Mouse (Mus musculus): ENCODE data around the gene Hspa1l. TPM values are rescaled to one million over a fixed set of nuclear protein-coding genes. Genes with fewer than 3 reads are reported as not detected.
A peak's percentile ranks its signal among the peaks of the same experiment; 100 is the strongest.

Gene Hspa1l
- polyA plus RNA-seq, 1 experiment from 2014 or later: 0.16 TPM

DNA sequence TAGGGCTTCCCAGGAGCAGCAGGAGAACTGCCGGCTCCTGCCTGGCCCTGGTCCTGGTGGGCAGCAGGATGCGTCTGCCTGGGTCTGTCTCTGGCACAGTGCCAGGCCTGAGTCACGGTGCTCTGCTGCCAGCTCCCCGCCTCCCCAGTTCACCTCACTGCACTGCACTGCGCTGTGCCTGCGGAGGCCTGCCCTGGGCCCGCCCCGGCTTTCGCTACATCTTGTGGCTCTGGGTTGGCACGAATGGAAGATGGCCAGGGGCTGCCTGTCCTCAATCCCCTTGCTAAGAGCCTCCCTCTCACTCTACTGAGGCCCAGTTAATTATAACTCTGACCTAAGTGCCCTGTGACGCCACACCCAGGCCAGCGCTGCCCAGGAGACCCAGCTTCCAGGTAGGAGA, 43.9 kb downstream of the Hspa1l start, which contains the start of gene Vwa7:
Vwa7 (plus strand) TSS at position 204 of the 400 bp plus-strand sequence.
- no peaks in the 10 kb centered on the region for H3K9me3 ChIP-seq
- 58% methylated on average over 12 of the region's 12 CpGs for WGBS
- peaks cover 17% of the 10 kb centered on the region for H3K4me1 ChIP-seq (replicated peaks)
- H3K36me3 ChIP-seq: peaks cover 48% of the 10 kb centered on the region
- H3K4me3 ChIP-seq (replicated peaks): no peak within 1 kb of the TSS
- H3K27me3 ChIP-seq (replicated peaks): no peaks in the 10 kb centered on the region
- 0 out of 2 replicates have a peak within 1 kb of the TSS, but pooled peaks have one; percentile 22 for H3K27ac ChIP-seq
- H3K4me2 ChIP-seq (replicated peaks): no peak within 1 kb of the TSS
- peak within 1 kb of the TSS; percentile 20; the same call in 1 of the 2 replicates for H3K9ac ChIP-seq
- ATAC-seq: peak; percentile 57

DNA sequence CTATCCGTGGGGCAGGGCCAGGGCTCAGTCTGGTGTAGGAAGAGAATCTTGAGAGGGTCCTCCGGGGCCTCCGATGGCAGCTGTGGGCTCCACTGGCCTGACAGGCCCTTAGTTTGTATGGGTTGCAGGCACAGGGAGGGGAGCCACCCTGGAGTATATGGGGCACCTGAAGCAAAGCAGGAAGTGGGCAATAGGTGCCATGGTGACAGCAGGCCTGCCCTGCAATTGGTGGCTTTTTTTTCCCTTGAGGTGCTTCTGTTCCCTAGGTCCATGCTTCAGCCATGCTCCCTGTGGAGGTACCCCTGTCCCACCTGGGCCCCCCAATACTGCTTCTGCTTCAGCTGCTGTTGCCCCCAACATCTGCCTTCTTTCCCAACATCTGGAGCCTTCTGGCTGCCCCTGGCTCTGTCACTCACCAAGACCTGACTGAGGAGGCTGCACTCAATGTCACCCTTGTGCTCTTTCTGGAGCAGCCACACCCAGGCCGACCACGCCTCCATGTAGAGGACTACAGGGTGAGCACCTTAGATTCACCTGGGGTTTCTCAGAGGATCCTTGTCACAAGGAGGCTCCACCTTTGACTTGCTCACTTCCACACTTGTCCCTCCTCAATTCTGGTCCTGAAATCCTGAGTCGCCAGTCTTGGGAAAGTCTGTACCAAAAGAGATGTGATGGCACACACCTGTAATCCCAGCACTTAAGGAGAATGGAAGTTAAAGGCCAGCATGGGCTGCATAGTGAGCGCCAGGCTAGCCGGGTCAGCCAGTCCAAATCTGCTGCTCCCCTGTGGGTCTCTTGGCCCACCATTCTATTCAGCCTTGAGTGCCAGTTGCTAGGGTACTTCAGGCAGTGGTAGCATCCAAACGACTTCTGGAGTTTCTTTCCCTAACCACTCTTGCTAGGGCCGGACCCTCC, 44.5 kb downstream of the Hspa1l start:
- H3K36me3 ChIP-seq: peaks cover 43% of the 10 kb centered on the region
- no peak overlapping the region for H3K4me2 ChIP-seq (replicated peaks)
- H3K9ac ChIP-seq: 0 out of 2 replicates have a peak overlapping the region, but pooled peaks have one; percentile 20
- no peaks in the 10 kb centered on the region for H3K27me3 ChIP-seq (replicated peaks)
- ATAC-seq: peak; percentile 0; the same call in 1 of the 2 replicates
- H3K4me1 ChIP-seq (replicated peaks): peaks cover 20% of the 10 kb centered on the region
- H3K27ac ChIP-seq: 0 out of 2 replicates have a peak overlapping the region, but pooled peaks have one; percentile 22
- no peaks in the 10 kb centered on the region for H3K9me3 ChIP-seq
- H3K4me3 ChIP-seq (replicated peaks): no peak overlapping the region
- 75% methylated on average over 10 of the region's 10 CpGs for WGBS

DNA sequence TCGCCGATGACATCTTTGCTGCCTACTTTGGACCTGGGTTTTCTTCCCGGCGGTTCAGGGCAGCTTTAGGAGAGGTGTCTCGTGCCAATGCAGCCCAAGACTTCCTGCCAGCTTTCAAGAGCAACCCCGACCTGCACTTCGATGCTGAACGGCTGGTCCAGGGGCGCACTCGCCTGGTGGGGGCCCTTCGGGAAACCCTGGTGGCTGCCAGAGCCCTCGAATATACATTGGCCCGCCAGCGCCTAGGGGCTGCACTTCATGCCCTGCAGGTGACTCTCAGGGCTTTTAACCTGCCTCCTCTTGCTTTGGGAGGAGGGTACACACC, 45.2 kb downstream of the Hspa1l start:
- Histone ChIP-seq H3K4me3 (replicated peaks) (no peak overlapping the region), H3K27me3 (replicated peaks) (no peaks in the 10 kb centered on the region), H3K36me3 (peaks cover 36% of the 10 kb centered on the region), H3K27ac (no peak overlapping the region), H3K9ac (no peak overlapping the region), H3K4me2 (replicated peaks) (no peak overlapping the region), H3K4me1 (replicated peaks) (peaks cover 20% of the 10 kb centered on the region), H3K9me3 (no peaks in the 10 kb centered on the region)
- WGBS: 72% methylated on average over 14 of the region's 14 CpGs
- no peak for ATAC-seq

DNA sequence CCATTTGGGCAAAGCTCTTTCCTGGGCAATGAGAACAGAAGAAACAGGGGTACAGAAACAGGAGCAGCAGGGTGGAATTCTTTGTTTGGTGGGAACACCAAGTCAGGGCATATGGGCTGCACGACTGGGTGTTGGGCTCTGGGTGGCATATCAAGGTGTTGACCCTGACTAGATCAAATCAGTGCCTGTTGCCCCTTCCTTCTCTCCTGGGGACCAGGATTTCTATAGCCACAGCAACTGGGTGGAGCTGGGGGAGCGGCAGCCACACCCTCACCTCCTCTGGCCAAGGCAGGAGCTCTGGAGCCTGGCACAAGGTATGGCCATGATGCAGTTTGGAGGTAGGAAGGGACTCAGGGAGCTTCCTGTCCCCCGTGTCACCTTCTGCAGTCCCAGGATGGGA, 45.7 kb downstream of the Hspa1l start:
- Histone ChIP-seq H3K9me3 (no peaks in the 10 kb centered on the region), H3K27me3 (replicated peaks) (no peaks in the 10 kb centered on the region), H3K9ac (no peak overlapping the region), H3K4me3 (replicated peaks) (no peak overlapping the region), H3K4me1 (replicated peaks) (peaks cover 20% of the 10 kb centered on the region), H3K36me3 (peaks cover 32% of the 10 kb centered on the region), H3K4me2 (replicated peaks) (no peak overlapping the region), H3K27ac (no peak overlapping the region)
- WGBS: 74% methylated on average over 3 of the region's 3 CpGs
- ATAC-seq: no peak

DNA sequence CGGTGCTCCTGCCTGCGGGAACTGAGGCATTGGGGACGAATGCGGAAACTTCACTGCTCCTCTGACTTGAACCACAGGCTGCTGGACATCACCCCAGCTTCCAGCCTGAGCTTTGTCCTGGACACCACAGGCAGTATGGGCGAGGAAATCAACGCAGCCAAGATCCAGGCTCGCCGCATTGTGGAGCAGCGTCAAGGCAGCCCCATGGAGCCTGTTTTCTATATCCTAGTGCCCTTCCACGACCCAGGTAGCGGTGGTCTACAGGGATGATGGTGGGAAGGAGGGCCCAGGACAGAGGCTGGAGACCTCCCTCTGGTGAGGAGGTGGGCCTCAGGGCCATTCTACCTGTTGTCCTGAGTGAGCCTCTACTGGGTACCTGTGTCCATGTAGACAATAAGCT, 47.4 kb downstream of the Hspa1l start:
- no peak overlapping the region for H3K4me2 ChIP-seq (replicated peaks)
- H3K4me3 ChIP-seq (replicated peaks): no peak overlapping the region
- no peak overlapping the region for H3K27ac ChIP-seq
- peaks cover 34% of the 10 kb centered on the region for H3K4me1 ChIP-seq (replicated peaks)
- no peak overlapping the region for H3K9ac ChIP-seq
- H3K9me3 ChIP-seq: no peaks in the 10 kb centered on the region
- no peak for ATAC-seq
- no peaks in the 10 kb centered on the region for H3K27me3 ChIP-seq (replicated peaks)
- H3K36me3 ChIP-seq: peaks cover 15% of the 10 kb centered on the region
- 81% methylated on average over 11 of the region's 11 CpGs for WGBS

DNA sequence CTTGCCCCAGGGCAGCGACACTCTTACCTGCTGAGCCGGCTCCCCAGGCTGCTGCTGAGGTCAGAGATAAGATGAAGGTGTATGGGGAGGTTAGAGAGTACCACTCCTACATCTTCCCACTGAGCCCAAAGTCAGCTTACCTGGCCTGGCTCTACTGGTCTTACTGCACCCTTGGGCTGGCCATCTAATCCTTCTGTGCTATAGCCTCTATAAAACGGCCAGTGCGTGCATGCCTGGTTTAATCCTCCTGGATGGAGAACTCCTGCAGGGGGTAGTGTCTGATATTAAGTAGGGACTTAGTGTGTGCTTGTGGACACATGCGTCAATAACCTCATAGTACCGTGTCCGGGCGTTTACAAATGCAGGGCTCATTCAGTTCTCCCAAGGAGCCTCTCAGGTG, 48.0 kb downstream of the Hspa1l start:
- no peak for ATAC-seq
- 84% methylated on average over 8 of the region's 8 CpGs for WGBS
- no peak overlapping the region for H3K9ac ChIP-seq
- H3K4me2 ChIP-seq (replicated peaks): no peak overlapping the region
- H3K27me3 ChIP-seq (replicated peaks): no peaks in the 10 kb centered on the region
- H3K36me3 ChIP-seq: peaks cover 8% of the 10 kb centered on the region
- H3K4me3 ChIP-seq (replicated peaks): no peak overlapping the region
- H3K9me3 ChIP-seq: no peaks in the 10 kb centered on the region
- no peak overlapping the region for H3K27ac ChIP-seq
- H3K4me1 ChIP-seq (replicated peaks): peaks cover 38% of the 10 kb centered on the region

DNA sequence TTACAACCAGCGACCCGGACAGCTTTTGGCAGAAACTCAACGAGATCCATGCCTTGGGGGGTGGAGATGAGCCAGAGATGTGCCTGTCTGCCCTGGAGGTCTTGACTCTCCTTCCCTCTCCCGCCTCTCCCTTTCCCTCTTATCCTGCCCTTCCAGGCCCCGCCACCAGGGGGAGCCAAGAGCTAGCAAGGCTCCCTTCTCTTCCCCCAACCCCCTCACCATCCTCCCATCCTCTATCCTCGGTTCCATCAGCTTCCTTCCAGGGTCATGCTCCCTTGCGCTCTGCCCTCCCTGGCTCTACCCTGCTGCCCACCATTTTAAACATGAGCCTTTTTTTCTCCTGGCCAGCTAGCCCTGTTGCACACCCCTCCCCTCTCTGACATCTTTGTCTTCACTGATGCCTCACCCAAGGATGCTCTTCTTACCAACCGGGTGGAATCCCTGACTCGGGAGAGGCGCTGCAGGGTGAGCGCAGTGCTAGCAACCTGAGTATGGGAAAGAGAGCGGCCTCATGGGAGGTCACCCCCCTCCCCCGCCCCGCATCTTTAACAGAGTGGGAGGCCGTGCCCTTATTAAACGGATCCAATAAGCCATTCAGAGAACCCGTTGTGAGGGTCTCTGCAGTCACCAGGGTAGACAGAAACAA, 48.8 kb downstream of the Hspa1l start:
- peaks cover 1% of the 10 kb centered on the region; the same call in 1 of the 2 replicates for H3K36me3 ChIP-seq
- peaks cover 39% of the 10 kb centered on the region for H3K4me1 ChIP-seq (replicated peaks)
- no peaks in the 10 kb centered on the region for H3K27me3 ChIP-seq (replicated peaks)
- H3K27ac ChIP-seq: no peak overlapping the region
- H3K4me2 ChIP-seq (replicated peaks): peak overlapping the region; percentile 35
- ATAC-seq: peak; percentile 24
- H3K9me3 ChIP-seq: no peaks in the 10 kb centered on the region
- no peak overlapping the region for H3K9ac ChIP-seq
- H3K4me3 ChIP-seq (replicated peaks): no peak overlapping the region
- WGBS: 14% methylated on average over 17 of the region's 17 CpGs

DNA sequence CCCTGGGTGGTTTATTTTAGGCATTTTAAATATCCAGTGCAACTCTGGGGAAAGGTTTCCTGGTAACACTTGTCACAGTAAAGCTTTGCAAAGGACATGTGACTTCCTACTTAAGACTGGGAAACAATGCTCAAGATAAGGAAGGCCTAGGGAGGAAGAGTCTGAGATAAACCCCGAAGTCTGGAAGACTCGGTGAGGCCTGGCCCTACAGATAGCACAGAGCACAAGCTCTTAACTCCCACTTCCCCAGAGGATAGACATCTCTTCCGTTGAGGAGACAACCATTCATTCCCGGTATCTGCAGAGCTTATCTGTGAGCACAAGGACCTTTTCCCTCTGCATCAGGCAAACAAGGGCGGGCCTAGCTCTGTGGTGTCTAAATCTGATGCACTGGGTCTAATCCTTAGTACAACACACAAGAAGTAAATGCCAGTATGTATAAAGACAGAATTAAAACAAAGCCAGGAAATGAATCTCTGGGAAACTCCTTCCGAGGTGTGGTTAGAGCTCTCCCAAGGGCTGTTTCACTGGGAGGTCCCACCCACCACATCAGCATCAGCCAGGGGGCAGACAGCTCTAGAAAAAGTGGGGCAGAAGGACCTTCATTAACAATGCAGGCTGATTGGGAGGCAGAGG, 49.5 kb downstream of the Hspa1l start:
- H3K4me3 ChIP-seq (replicated peaks): no peak overlapping the region
- H3K27me3 ChIP-seq (replicated peaks): no peaks in the 10 kb centered on the region
- 41% methylated on average over 6 of the region's 6 CpGs for WGBS
- peaks cover 36% of the 10 kb centered on the region for H3K4me1 ChIP-seq (replicated peaks)
- H3K36me3 ChIP-seq: no peaks in the 10 kb centered on the region
- peak; percentile 39; the same call in 1 of the 2 replicates for ATAC-seq
- H3K4me2 ChIP-seq (replicated peaks): no peak overlapping the region
- no peak overlapping the region; the same call in 1 of the 2 replicates for H3K27ac ChIP-seq
- no peaks in the 10 kb centered on the region for H3K9me3 ChIP-seq
- no peak overlapping the region for H3K9ac ChIP-seq

DNA sequence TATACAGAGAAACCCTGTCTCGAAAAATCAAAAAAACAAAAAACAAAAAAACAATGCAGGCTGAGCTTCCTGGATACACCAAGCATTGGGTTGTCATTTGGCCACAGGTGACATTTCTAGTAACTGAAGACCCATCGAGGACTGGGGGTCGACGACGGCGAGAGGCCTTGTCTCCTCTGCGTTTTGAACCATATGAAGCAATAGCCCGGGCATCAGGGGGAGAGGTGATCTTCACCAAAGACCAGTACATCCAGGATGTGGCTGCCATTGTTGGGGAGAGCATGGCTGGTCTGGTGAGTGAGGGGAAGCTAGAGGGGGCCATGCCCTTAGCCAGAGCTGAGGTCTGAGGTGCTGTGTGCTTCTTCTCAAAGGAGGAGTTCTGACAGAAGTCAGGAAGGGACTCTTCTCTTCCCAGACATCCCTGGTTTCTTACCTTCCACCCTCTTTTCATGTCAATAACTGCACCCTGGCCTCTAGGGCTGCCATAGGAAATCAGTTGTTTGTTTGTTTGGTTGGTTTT, 50.1 kb downstream of the Hspa1l start:
- ATAC-seq: no peak
- H3K4me1 ChIP-seq (replicated peaks): peaks cover 37% of the 10 kb centered on the region
- no peak overlapping the region for H3K4me3 ChIP-seq (replicated peaks)
- H3K9me3 ChIP-seq: no peaks in the 10 kb centered on the region
- no peak overlapping the region for H3K4me2 ChIP-seq (replicated peaks)
- 94% methylated on average over 8 of the region's 8 CpGs for WGBS
- H3K27ac ChIP-seq: no peak overlapping the region
- H3K36me3 ChIP-seq: no peaks in the 10 kb centered on the region
- no peak overlapping the region for H3K9ac ChIP-seq
- no peaks in the 10 kb centered on the region for H3K27me3 ChIP-seq (replicated peaks)

DNA sequence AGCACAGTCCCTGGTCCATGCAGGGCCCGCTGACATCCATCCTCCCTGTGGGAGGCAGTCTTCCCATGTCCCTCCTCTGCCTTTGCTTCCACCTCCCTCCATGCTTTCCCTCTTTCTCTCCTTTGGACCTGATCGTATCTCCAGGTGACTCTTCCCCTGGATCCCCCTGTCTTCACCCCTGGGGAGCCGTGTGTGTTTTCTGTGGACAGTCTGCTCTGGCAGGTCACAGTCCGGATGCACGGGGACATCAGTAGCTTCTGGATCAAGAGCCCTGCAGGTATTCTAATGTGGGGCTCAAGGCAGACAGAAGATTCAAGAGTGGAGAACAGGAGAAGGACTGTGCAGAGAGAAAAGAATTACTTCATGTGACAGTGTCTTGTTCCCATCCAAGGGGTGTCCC, 50.7 kb downstream of the Hspa1l start:
- Histone ChIP-seq H3K27me3 (replicated peaks) (no peaks in the 10 kb centered on the region), H3K9ac (no peak overlapping the region), H3K36me3 (no peaks in the 10 kb centered on the region), H3K9me3 (no peaks in the 10 kb centered on the region), H3K4me3 (replicated peaks) (no peak overlapping the region), H3K4me1 (replicated peaks) (peaks cover 39% of the 10 kb centered on the region), H3K4me2 (replicated peaks) (no peak overlapping the region), H3K27ac (no peak overlapping the region)
- WGBS: 86% methylated on average over 5 of the region's 5 CpGs
- ATAC-seq: no peak

DNA sequence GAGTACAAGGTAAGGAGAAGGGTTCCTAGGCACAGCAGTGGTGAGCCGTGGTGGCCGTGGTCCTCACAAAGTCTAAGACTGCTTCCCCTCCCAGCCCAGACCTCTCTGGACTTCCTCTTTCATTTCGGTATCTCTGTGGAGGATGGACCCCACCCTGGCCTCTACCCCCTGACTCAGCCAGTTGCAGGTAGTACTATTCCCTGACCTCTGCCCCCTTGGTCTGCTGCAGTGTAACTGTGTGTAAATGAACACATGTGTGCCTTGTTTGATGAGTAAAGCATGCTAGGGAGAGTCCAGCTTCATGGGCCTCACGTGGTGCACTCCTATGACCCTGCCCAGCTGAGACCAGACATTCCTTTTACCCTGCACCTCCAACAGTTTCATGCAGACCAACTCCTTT, 51.3 kb downstream of the Hspa1l start:
- Histone ChIP-seq H3K27me3 (replicated peaks) (no peaks in the 10 kb centered on the region), H3K36me3 (no peaks in the 10 kb centered on the region), H3K9ac (0 out of 2 replicates have a peak overlapping the region, but pooled peaks have one; percentile 26), H3K4me2 (replicated peaks) (no peak overlapping the region), H3K4me3 (replicated peaks) (no peak overlapping the region), H3K27ac (no peak overlapping the region), H3K4me1 (replicated peaks) (peaks cover 43% of the 10 kb centered on the region), H3K9me3 (no peaks in the 10 kb centered on the region)
- peak; percentile 51 for ATAC-seq
- 47% methylated on average over 4 of the region's 4 CpGs for WGBS

DNA sequence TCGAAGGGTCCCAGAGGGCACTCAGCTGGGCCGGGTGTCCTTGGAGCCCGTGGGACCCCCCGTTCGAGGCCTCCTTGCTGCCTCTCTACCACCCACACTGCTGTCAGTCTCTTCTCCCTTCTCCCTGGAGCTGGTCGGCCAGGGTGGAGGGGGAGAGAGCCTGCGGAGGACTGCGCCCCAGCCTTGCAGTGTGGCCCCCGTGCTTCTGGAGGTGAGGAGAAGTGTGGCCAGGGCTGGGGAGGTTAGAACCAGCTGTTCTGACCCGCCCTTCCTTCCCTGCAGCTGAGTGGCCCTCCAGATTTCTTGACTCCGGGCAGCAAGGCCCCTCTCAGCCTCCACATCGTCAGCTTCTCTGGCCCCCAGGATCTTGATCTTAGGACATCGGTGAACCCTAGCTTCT, 51.8 kb downstream of the Hspa1l start:
- Histone ChIP-seq H3K4me3 (replicated peaks) (no peak overlapping the region), H3K4me1 (replicated peaks) (peaks cover 47% of the 10 kb centered on the region), H3K36me3 (no peaks in the 10 kb centered on the region), H3K4me2 (replicated peaks) (no peak overlapping the region), H3K9me3 (no peaks in the 10 kb centered on the region), H3K27ac (no peak overlapping the region), H3K27me3 (replicated peaks) (no peaks in the 10 kb centered on the region), H3K9ac (peak overlapping the region; percentile 26; the same call in 1 of the 2 replicates)
- WGBS: 71% methylated on average over 13 of the region's 13 CpGs
- no peak for ATAC-seq

Data from intestine, embryonic 15.5 days (tissue).